Mouse (Mus musculus): ENCODE data around the gene Asb6.

Gene Asb6

DNA sequence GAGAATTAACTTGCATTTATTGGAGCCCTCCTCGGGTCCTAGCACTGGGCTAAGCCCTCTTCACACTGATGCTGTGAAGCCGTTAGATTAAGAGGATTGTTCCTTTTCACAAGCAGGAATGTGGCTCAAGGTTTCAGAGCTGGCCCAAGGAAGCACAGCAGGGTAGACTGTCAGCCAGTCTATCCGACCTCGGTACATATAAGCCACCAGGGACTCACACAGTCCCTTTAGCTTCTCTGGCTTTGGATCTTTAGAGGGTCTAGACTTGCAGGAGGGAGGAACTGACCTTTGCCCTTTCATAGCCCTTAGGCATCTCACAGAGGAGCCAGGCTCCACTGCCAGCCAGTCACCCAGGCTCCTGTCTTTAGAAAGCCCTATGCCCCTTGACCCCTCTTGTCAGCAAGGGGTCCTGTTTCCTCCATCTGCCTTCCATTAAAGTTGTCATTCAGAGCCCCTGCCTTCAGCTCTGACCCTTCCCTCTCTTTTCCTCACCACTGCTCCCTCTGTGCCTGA, at the start of gene Asb6:
Gene Asb6 (minus strand): TSS at position 51 of the 513 bp plus-strand sequence.
- DNase-seq (ENCODE audit: low spot score in 2 of 2): no peak

DNA sequence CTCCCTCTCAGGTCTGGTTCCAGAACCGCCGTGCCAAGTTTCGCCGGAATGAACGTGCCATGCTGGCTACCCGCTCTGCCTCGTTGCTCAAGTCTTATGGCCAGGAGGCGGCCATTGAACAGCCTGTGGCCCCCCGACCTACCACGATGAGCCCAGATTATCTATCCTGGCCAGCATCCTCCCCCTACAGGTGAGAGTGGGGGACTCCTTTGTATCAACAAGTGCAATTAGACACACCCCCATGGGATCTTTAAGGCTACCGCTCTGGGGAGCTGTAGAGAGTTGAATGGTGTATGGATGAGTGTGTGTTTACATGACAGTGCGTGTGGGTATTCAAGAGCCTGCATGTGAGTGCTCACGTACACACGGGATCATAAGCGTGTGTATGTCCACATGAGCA, 49.3 kb upstream of the Asb6 start:
- DNase-seq (ENCODE audit: low spot score in 2 of 2): no peak

DNA sequence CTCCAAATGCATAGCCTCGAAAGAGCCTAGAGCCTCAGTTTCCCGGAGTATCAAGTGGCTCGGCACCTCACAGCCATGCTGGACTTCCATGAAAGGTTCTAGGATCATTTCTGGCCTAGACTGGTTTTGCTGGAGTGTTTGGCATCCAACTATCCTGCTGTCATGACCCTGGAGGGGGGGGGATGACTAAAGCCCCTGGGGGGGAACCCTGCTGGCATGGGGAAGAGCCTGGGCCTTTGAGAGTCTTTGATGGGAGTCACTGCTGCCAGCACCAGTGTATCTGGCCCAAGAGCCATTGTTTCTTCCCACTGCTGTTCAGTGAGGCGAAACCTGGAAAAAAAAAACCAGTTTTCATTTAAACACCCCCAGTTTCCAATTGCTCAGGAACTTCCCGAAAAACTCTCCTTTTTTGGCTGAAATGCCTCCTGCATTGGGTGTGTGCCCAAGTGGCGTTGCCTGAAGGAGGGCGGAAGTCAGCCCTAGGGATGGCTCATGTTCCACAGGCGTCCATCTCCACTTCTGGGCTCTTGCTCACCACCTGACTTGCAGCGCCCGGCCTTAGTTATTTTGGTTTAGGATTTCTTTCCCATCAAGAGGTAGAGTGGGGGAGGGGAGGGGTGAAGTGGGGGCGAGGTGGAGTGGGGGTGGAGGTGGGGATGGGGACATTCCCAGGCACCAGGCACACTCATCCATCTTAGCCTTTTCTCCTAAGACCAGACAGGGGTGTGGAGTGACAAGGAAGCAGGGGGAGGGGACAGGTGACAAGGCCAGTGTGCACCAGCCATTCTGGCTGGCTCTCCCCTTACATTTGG, 45.7 kb upstream of the Asb6 start:
- no peak for DNase-seq (ENCODE audit: low spot score in 2 of 2)

GRCm38 (mm10) chr2:30875096-30875495, 45.0 kb upstream of the Asb6 start:
- DNase-seq (ENCODE audit: low spot score in 2 of 2): no peak

DNA sequence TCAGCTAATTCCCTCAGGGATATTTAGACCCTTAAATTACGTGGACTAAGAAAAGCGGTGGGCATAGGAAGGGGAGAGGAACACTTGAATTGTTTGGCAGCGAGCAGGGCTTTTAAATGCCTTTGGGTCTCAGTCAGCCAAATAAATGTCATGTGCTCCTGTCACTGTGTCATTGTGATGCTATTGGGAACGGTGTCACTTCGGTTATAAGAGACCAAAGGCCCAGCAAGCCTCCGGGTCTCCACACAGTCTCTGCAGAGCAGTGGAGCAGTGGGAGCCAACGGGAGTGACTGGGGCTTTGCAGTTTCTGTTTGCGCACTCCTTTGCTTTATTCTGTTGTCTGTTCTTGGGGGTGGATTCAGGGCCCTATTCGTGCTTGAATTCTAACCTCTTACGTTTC, 44.3 kb upstream of the Asb6 start:
- no peak for DNase-seq (ENCODE audit: low spot score in 2 of 2)

DNA sequence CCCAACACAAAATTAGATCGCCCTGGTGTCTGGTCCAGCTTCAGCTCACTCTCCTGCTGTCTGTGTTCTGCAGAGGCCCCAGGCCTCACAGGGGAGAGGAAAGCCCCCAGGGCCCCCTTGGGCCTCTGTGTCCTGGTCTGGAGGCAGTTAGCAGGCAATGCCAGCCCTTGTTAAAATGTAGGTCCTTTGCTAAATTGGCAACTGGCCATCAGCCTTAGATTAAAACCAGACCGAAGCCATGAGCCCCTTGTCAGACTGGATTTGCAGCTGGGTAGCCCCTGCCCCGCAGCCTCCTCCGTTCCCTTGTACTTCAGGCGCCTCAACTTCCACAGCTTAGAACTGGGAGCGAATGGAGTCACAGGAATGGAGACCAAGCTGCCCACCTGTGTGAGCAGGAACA, 42.5 kb upstream of the Asb6 start:
- no peak for DNase-seq (ENCODE audit: low spot score in 2 of 2)

DNA sequence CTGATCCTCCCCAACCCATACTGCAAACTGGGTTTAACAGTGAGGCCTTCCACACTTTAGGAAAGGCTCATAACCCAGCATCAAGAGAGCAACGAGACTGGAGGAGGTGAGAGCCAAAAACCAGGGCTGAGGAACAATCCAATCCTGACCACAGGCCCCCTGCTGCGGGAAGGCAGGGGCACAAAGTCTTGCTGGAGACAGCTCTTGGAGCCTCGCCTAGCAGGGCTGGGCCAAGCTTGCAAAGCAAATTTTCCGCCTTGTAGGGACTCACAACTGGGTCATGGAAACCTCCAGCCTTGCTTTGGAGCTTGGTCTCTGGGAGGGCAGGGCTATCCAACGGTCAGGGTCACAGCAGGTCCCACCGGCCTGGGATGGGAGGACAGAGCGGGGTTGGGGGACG, 40.7 kb upstream of the Asb6 start:
- DNase-seq (ENCODE audit: low spot score in 2 of 2): no peak

GRCm38 (mm10) chr2:30865426-30865825, 35.3 kb upstream of the Asb6 start:
- DNase-seq (ENCODE audit: low spot score in 2 of 2): no peak

GRCm38 (mm10) chr2:30864968-30865381, 34.8 kb upstream of the Asb6 start:
- DNase-seq (ENCODE audit: low spot score in 2 of 2): no peak

GRCm38 (mm10) chr2:30863574-30863973, 33.4 kb upstream of the Asb6 start:
- no peak for DNase-seq (ENCODE audit: low spot score in 2 of 2)

- DNase-seq (ENCODE audit: low spot score in 2 of 2): no peak
Measured at GRCm38 (mm10) chr2:30862081-30862480, 31.9 kb upstream of the Asb6 start.

DNA sequence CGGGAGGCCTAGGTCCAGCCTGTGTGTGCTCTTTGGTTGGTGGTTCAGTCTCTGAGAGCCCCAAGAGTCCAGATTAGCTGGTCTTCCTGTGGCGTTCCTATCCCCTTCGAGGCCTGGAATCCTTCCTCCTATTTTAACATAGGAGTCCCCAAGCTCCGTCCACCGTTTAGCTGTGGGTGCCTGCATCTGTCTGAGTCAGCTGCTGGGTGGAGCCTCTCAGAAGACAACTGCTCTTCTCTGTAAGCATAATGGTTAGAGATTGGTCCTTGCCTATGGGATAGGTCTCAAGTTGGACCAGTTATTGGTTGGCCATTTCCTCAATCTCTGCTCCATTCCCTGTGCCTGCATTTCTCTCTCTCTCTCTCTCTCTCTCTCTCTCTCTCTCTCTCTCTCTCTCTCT, 29.6 kb upstream of the Asb6 start:
- DNase-seq (ENCODE audit: low spot score in 2 of 2): no peak

DNA sequence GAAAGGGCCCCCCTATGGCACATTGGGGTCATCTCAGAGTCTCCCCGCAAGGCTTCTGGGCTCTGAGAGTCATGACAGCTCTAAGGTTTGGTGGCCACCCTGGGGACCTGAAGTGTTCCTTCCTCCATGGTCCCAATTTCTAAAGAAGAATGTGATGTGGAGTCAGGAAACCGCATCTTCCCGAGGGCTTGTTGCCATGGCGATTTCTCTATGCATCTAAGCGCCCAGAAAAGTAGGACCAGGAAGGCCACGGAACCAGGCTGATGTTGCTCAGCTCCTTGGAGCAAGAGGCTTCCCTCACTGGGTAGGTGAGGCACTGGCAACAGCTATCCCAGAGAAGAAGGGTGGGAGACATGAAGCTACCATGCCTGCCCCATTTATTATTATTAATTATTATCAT, 26.9 kb upstream of the Asb6 start:
- DNase-seq (ENCODE audit: low spot score in 2 of 2): no peak

GRCm38 (mm10) chr2:30852771-30853313, 22.7 kb upstream of the Asb6 start:
- no peak for DNase-seq (ENCODE audit: low spot score in 2 of 2)

- DNase-seq (ENCODE audit: low spot score in 2 of 2): no peak
Measured at GRCm38 (mm10) chr2:30850581-30850980, 20.4 kb upstream of the Asb6 start.

DNA sequence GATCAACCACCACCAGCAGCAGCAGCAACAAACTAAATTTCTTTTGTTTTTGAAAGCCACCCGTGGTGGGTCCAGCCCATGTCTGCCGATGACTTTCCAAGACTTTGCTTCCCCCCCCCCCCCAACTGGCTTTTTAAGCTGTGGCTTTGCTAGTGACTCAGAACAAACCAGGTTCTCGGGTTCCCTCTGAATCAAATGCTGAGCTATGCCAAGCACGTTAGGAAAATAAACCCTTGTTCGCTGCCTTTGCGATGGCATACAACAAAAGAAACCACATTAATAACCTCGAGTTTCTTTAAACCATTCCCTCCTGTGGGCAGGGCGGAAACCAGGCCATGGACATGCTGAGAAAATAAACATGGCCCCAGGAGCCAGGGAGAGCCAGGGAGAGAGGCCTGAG, 18.1 kb upstream of the Asb6 start:
- DNase-seq (ENCODE audit: low spot score in 2 of 2): no peak

DNA sequence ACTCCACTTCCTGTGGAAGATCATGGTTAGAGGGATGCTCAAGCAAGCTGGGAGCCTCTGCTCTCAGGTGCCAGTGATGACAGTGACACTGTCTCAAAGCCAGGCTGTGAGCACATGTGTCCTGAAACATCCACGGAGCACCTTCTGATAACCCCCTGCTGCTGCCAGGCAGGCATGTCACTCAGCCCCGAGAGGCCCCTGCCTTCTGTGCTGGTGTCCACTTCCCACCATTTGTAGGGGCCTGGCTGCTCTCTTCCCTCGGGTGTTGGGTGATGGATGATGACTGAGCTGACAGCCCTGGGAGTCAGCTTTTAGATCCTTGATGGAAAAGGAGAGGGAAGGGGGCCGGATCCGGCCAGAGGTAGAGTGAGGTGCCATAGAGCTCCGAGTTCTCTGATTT, 16.6 kb upstream of the Asb6 start:
- no peak for DNase-seq (ENCODE audit: low spot score in 2 of 2)

DNA sequence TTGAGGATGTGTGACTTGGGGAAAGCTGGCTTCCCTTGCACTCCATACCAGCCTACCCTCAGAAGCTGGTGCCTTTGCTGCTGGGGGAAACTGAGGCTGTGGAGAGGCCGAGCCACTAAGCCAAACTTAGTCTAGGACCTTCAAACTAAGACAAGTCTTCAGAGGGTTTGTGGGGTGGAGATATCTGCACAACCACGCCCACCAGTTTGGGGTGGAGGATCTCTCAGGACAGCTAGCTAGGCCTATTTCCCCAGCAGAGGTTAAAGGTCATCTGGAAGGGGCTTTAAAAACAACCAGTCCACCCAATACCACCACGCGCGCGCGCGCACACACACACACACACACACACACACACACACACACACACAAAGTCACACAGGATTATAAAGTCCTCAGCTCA, 16.1 kb upstream of the Asb6 start:
- DNase-seq (ENCODE audit: low spot score in 2 of 2): no peak

GRCm38 (mm10) chr2:30845152-30846070, 15.3 kb upstream of the Asb6 start:
- no peak for DNase-seq (ENCODE audit: low spot score in 2 of 2)

- DNase-seq (ENCODE audit: low spot score in 2 of 2): no peak
Measured at GRCm38 (mm10) chr2:30842615-30843014, 12.5 kb upstream of the Asb6 start.

GRCm38 (mm10) chr2:30836238-30836990, 6.3 kb upstream of the Asb6 start:
- DNase-seq (ENCODE audit: low spot score in 2 of 2): no peak

Measured in spleen, postnatal 36 days (tissue).